Mouse (Mus musculus) small intestine, adult 2 months (tissue): Measurements from ENCODE around the gene Foxc2.

Experiments
- CTCF ChIP-seq: fragments of 200-500 bp; IDR thresholded peaks from 2 replicates; pipeline ENCODE4 v1.5.1; 2012; ENCODE audit warnings: low read depth, mild to moderate bottlenecking, control low read depth, inconsistent platforms, low read length, moderate library complexity, mixed read lengths; ENCODE audit not compliant: insufficient replicate concordance, insufficient read length; ENCODE audit errors: extremely low read depth
- POLR2A ChIP-seq: fragments of 200-500 bp; IDR thresholded peaks from 2 replicates; pipeline ENCODE4 v1.6.1; 2012; ENCODE audit warnings: low read depth, mild to moderate bottlenecking, control low read depth, inconsistent platforms, low read length, moderate library complexity

DNA sequence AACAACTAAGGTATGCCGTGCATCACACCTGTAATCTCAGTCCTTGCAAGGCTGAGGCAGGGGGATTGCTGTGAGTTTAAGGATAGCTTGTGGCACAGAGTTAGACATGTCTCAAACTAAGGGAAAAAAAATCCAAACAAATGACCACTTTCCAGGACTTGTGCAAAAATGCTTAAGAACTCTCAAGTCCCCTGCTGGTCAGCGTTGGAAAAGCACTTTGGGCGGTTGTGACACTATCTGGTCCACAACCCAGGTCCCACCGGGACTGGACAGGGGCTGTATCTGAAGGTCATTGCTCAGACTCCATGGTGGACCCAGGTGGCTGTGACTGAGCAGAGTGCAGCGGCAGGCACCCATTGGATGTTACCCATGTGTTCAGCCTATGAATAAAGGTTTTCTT lies 14.6 kb downstream of the Foxc2 start:
- TF ChIP-seq POLR2A (no peak), CTCF (peak; percentile 29; the same call in 1 of the 2 replicates)
